Mouse (Mus musculus): ENCODE measurements around the gene Plcd3.

The Plcd3 gene

GRCm38 (mm10) chr11:103101481-103101865, at the start of gene Plcd3, which contains the start of gene Acbd4:
Plcd3 (minus strand) TSS chr11:103101658.
Acbd4 (plus strand) TSS chr11:103101682.
- DNase-seq (ENCODE audit: low spot score), result peak; percentile 75

- DNase-seq (ENCODE audit: low spot score), result no peak
These were observed 48.3 kb upstream of the Plcd3 start for GRCm38 (mm10) chr11:103149771-103150170.

- no peak for DNase-seq (ENCODE audit: low spot score)
These were observed 46.3 kb upstream of the Plcd3 start for GRCm38 (mm10) chr11:103147766-103148165.

GRCm38 (mm10) chr11:103146386-103146785, 44.9 kb upstream of the Plcd3 start:
- DNase-seq (ENCODE audit: low spot score), result no peak

- DNase-seq (ENCODE audit: low spot score), result no peak
These were observed 43.1 kb upstream of the Plcd3 start for GRCm38 (mm10) chr11:103144309-103145285.

GRCm38 (mm10) chr11:103142441-103143182, 41.2 kb upstream of the Plcd3 start:
- no peak for DNase-seq (ENCODE audit: low spot score)

GRCm38 (mm10) chr11:103141944-103142255, 40.4 kb upstream of the Plcd3 start:
- no peak for DNase-seq (ENCODE audit: low spot score)

- peak; percentile 41 for DNase-seq (ENCODE audit: low spot score)
These were observed 39.9 kb upstream of the Plcd3 start for GRCm38 (mm10) chr11:103141101-103141943.

- DNase-seq (ENCODE audit: low spot score), result no peak
These were observed 39.3 kb upstream of the Plcd3 start for GRCm38 (mm10) chr11:103140763-103141100.

- no peak for DNase-seq (ENCODE audit: low spot score)
These were observed 38.7 kb upstream of the Plcd3 start for GRCm38 (mm10) chr11:103139951-103140762.

- no peak for DNase-seq (ENCODE audit: low spot score)
These were observed 34.6 kb upstream of the Plcd3 start for GRCm38 (mm10) chr11:103136039-103136577.

GRCm38 (mm10) chr11:103134221-103134620, 32.8 kb upstream of the Plcd3 start:
- DNase-seq (ENCODE audit: low spot score), result no peak

GRCm38 (mm10) chr11:103133456-103134185, 32.2 kb upstream of the Plcd3 start:
- DNase-seq (ENCODE audit: low spot score), result no peak

- DNase-seq (ENCODE audit: low spot score), result peak; percentile 99
These were observed 31.4 kb upstream of the Plcd3 start for GRCm38 (mm10) chr11:103132576-103133455.

GRCm38 (mm10) chr11:103131701-103132575, 30.5 kb upstream of the Plcd3 start, which contains the start of gene Hexim2:
Hexim2 (plus strand) TSS chr11:103132429.
- peak; percentile 57 for DNase-seq (ENCODE audit: low spot score)

GRCm38 (mm10) chr11:103120315-103120714, 18.9 kb upstream of the Plcd3 start:
- no peak for DNase-seq (ENCODE audit: low spot score)

GRCm38 (mm10) chr11:103119609-103120008, 18.2 kb upstream of the Plcd3 start:
- DNase-seq (ENCODE audit: low spot score), result no peak

- DNase-seq (ENCODE audit: low spot score), result no peak
These were observed 17.4 kb upstream of the Plcd3 start for GRCm38 (mm10) chr11:103118866-103119265.
